ENCODE assay signal across 18 mouse cellular contexts in the genomic region with DNA sequence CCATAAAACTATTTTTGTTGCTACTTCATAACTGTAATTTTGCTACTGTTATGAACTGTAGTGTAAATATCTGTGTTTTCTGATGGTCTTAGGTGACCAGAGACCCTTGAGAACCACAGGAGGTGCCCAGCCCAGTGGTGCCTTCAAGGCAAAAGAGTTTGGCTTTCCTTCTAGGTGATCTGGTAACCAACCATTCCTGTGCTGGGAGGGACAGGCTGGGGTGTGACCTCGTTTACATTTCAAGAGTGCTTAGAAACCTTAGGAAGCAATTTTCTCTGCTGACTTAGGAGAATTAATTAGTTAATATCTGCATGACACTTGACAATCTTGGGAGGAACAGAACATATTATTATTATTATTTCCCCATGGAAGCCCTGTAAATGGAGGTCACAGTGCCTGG.
DNase-seq lines count a peak whose midpoint lies in the region; ATAC-seq lines count a peak whose summit lies in the region.
"Had no signal": no experiment of that assay in that cellular context is flagged by ENCODE, and none has a peak within 500 bp of the region (broad histone marks: within the 10 kb centered on the region; RNA-seq: fewer than 3 reads in every experiment).

No protein-coding gene starts in this region.

- no peak overlapping the region for H3K4me3 ChIP-seq in midbrain, embryonic 15.5 days
- H3K4me3 ChIP-seq: embryonic facial prominence, embryonic 10.5 days; embryonic facial prominence, embryonic 12.5 days; forebrain, embryonic 13.5 days; forebrain, embryonic 15.5 days had no signal

- no peak overlapping the region for H3K9ac ChIP-seq in midbrain, embryonic 15.5 days
- H3K9ac ChIP-seq: embryonic facial prominence, embryonic 12.5 days; forebrain, embryonic 13.5 days; forebrain, embryonic 15.5 days; forebrain, postnatal 0 days had no signal

- H3K36me3 ChIP-seq in midbrain, embryonic 15.5 days (replicated peaks) = no peaks in the 10 kb centered on the region
- H3K36me3 ChIP-seq: embryonic facial prominence, embryonic 10.5 days; embryonic facial prominence, embryonic 12.5 days; forebrain, embryonic 15.5 days had no signal

- no peaks in the 10 kb centered on the region for H3K27me3 ChIP-seq in midbrain, embryonic 15.5 days (replicated peaks)
- H3K27me3 ChIP-seq: embryonic facial prominence, embryonic 12.5 days; forebrain, embryonic 13.5 days; forebrain, embryonic 15.5 days had no signal

- no peak for ATAC-seq in midbrain, embryonic 15.5 days (replicated peaks)
- ATAC-seq: forebrain, embryonic 13.5 days; forebrain, embryonic 15.5 days; forebrain, postnatal 0 days had no signal

- no peak overlapping the region for H3K4me2 ChIP-seq in midbrain, embryonic 15.5 days
- H3K4me2 ChIP-seq: embryonic facial prominence, embryonic 12.5 days; forebrain, embryonic 13.5 days; forebrain, embryonic 15.5 days had no signal

- no peak overlapping the region for H3K27ac ChIP-seq in midbrain, embryonic 15.5 days
- H3K27ac ChIP-seq: embryonic facial prominence, embryonic 10.5 days; embryonic facial prominence, embryonic 12.5 days; forebrain, embryonic 13.5 days; forebrain, embryonic 15.5 days had no signal

- DNase-seq in ES-CJ7 (ENCODE audit: low read depth, low spot score) (peak; percentile 49), ZHBTc4 (ENCODE audit: low read depth, low spot score) (peak; percentile 56)
- no peak for DNase-seq in kidney, postnatal 25 days
- no peak for DNase-seq in kidney, adult 18-20 months
- DNase-seq: adrenal gland, adult 2 months; adrenal gland, postnatal 10 days; adrenal gland, postnatal 25 days; cerebellum, adult 11-12 months; cerebellum, adult 2 months; cerebellum, adult 9-10 months; cerebellum, postnatal 10 days; cerebellum, postnatal 25 days; forebrain, postnatal 0 days had no signal

- no peaks in the 10 kb centered on the region for H3K9me3 ChIP-seq in midbrain, embryonic 15.5 days
- H3K9me3 ChIP-seq: embryonic facial prominence, embryonic 10.5 days; embryonic facial prominence, embryonic 12.5 days; forebrain, embryonic 13.5 days; forebrain, embryonic 15.5 days had no signal

- no peaks in the 10 kb centered on the region for H3K4me1 ChIP-seq in midbrain, embryonic 15.5 days
- H3K4me1 ChIP-seq: embryonic facial prominence, embryonic 10.5 days; embryonic facial prominence, embryonic 12.5 days; forebrain, embryonic 13.5 days; forebrain, embryonic 15.5 days had no signal

- 64% methylated on average over 1 of the region's 1 CpGs for WGBS in midbrain, embryonic 15.5 days

Comparison
In these comparisons a context has a peak if more than half of its experiments do, and no peak if none do; other contexts are left out.
1. DNase-seq: peak in ES-CJ7 (single experiment) and ZHBTc4 (single experiment); none in kidney, postnatal 25 days (0 of 2) and kidney, adult 18-20 months (single experiment).